Mouse (Mus musculus) T-helper 1 cell (primary cell): ENCODE measurements around the gene Mgat2.

Experiments
- in situ Hi-C: fragments of 300-600 bp; cut with MboI, MseI; formaldehyde crosslinking; loops from one replicate; pipeline ENCODE4 v1.15.1; 2025; ENCODE audit warnings: high pct_unique_total_duplicates

The Mgat2 gene

GRCm38 (mm10) chr12:69210056-69210979 lies 26.4 kb downstream of the Mgat2 start:
- in situ Hi-C loops: no loop called here

- in situ Hi-C loops: no loop called here
Measured at GRCm38 (mm10) chr12:69211057-69211456, 27.1 kb downstream of the Mgat2 start.

- in situ Hi-C loops: no loop called here
Measured at GRCm38 (mm10) chr12:69213186-69213777, 29.3 kb downstream of the Mgat2 start.

GRCm38 (mm10) chr12:69214393-69214792 lies 30.4 kb downstream of the Mgat2 start:
- in situ Hi-C loops: no loop called here

GRCm38 (mm10) chr12:69215000-69215785 lies 31.2 kb downstream of the Mgat2 start:
- in situ Hi-C loops: no loop called here

GRCm38 (mm10) chr12:69216587-69216986 lies 32.6 kb downstream of the Mgat2 start:
- in situ Hi-C loops: no loop called here

GRCm38 (mm10) chr12:69220613-69221277 lies 36.8 kb downstream of the Mgat2 start:
- in situ Hi-C loops: no loop called here

GRCm38 (mm10) chr12:69227776-69228466 lies 44.0 kb downstream of the Mgat2 start, which contains the start of gene Pole2:
TSS of gene Pole2 (minus strand) at chr12:69228195.
- in situ Hi-C loops: loop anchor here (5.0 kb wide), 1 partner anchor 79 kb away; no protein-coding TSS in a partner anchor

GRCm38 (mm10) chr12:69229251-69229650 lies 45.3 kb downstream of the Mgat2 start:
- in situ Hi-C loops: loop anchor here (5.0 kb wide), 1 partner anchor 78 kb away; no protein-coding TSS in a partner anchor

- in situ Hi-C loops: no loop called here
Measured at GRCm38 (mm10) chr12:69235782-69236181, 51.8 kb downstream of the Mgat2 start.
